Mouse (Mus musculus): ENCODE results near the gene Irf2bpl. TPM values are rescaled to one million over a fixed set of nuclear protein-coding genes. Genes with fewer than 3 reads are reported as not detected.

Irf2bpl gene
- total RNA-seq, 2 experiments from 2014 or later = 43.2 to 44.8 TPM

- DNase-seq (ENCODE audit: low spot score in 2 of 2) = no peak
Observed at GRCm38 (mm10) chr12:86832551-86833182, 51.9 kb downstream of the Irf2bpl start.

- DNase-seq (ENCODE audit: low spot score in 2 of 2) = no peak
Observed at GRCm38 (mm10) chr12:86831591-86832550, 52.7 kb downstream of the Irf2bpl start.

Other genes with a start within 250 kb of the Irf2bpl start
- 10 to 100 TPM; 58.1 to 58.7 TPM for gene Vash1, start 206.1 kb downstream of the Irf2bpl start, total RNA-seq (2021)
- 10 to 100 TPM in 1 of 2 experiments, 1 to 10 TPM in 1; 7.5 to 10.2 TPM for gene Angel1, start 158.3 kb downstream of the Irf2bpl start, total RNA-seq (2021)
- not detected for gene Lrrc74a, start 150.4 kb downstream of the Irf2bpl start, total RNA-seq (2021)
- 10 to 100 TPM; 21.5 to 31.1 TPM for gene Cipc, start 62.2 kb upstream of the Irf2bpl start, total RNA-seq (2021)
- gene Zdhhc22, start 105.6 kb upstream of the Irf2bpl start, total RNA-seq (2021) = not detected
- under 1 TPM; 0.10 to 0.16 TPM for gene Tmem63c, start 136.5 kb upstream of the Irf2bpl start, total RNA-seq (2021)
- gene Ngb, start 217.7 kb upstream of the Irf2bpl start, total RNA-seq (2021) = not detected